Mouse (Mus musculus) activated CD4-positive, CD25-positive, alpha-beta regulatory T cell, adult 4 months (primary cell): ENCODE results near the gene Swap70. TPM values are rescaled to one million over a fixed set of nuclear protein-coding genes. Genes with fewer than 3 reads are reported as not detected.

Source experiments
- ATAC-seq: one replicate; pipeline ENCODE4 v1.8.0; 2017
- polyA plus RNA-seq, 2 experiments: library from polyadenylated mRNA; unstranded; fragments of 100-300 nt; shearing (Covaris generic); gene quantifications; one replicate each; pipeline ENCODE4 v1.2.1; 2017

Swap70 gene
- polyA plus RNA-seq, result 10 to 100 TPM; 38.4 to 43.6 TPM

DNA sequence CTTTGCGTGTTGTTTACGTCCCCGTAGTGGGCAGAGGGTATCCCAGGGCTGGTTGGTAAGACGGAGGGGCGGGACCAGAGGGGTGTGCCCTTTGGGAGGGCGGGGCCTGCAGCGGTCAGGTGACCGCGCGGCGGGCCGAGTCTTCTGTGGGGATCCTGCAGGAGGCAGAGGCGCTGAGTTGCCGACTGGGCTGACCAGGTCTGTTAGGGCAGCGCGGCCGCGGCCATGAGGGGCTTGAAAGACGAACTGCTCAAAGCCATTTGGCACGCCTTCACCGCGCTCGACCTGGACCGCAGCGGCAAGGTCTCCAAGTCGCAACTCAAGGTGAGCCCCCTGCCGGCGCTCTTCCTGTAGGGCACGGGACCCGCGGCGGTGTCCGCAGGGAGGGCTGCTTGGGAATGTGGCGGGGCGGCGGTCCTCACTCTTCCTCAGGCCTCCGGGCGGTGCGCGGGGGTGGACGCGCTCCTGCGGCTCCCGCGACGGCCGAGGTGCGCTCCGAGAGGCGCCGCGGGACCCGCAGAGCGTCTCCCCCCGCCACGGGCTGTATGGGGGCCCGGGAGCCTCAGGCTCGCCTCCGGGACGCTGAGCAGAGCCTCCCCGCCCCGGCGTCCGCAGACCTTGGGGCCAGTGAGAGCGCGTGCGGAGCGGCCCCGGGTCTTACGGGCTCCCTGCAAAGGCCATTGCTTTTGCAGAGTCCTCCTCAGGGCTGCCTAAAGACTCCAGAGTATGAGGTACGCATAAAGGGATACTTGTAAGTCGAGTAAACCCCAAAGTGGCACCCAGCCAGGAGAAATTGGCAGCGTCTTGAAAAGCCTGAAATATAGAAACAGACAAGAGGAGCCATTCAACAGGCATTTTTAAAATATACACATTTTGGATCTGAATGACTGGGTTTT, at the start of gene Swap70:
Gene Swap70 (plus strand): TSS at position 126 of the 896 bp plus-strand sequence.
- peak; percentile 92 for ATAC-seq

GRCm38 (mm10) chr7:110179208-110179607, 42.3 kb upstream of the Swap70 start:
- ATAC-seq, result no peak

GRCm38 (mm10) chr7:110180613-110181012, 40.9 kb upstream of the Swap70 start:
- no peak for ATAC-seq

DNA sequence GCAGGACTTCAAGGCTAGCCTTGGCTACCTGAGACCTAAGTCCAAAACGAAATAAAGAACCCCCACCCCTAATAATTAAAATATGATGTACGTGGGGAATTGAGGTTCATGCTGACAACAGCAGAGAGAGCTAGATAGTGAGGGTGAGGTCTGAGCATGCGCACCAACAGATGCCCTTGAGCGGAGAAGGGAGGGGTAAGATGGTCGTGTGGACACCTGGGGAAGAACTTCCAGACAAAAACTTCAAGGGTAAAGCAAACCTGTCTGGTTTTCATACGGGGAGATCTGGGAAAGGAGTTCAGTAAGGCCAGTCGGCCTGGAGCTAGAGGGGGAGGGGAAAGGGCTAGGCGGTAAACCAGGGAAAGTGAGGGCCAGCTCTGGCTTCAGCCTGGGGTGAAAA, 40.1 kb upstream of the Swap70 start:
- no peak for ATAC-seq

- no peak for ATAC-seq
These were observed 36.9 kb upstream of the Swap70 start for GRCm38 (mm10) chr7:110184608-110185007.

DNA sequence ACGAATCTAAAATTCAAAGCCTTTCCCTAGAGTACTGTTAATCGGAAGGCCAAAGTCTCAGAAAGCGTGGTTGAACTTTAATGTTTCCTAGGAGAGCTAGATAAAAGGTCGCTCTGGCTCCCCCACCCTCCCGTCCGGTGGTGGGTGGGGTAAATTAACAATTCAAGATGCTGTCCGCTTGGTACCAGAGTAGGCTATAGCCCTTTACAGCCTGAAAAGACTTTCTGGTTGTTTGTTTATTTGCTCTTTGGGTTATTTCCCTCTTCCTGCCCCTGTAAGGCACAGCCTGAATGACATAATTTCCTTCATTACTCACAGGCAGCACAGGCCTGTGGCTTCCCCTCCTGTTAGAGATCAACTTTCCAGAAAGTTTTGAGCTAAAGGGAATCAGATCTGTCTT, 31.6 kb upstream of the Swap70 start:
- peak; percentile 63 for ATAC-seq

GRCm38 (mm10) chr7:110193186-110193585, 28.3 kb upstream of the Swap70 start:
- no peak for ATAC-seq

- no peak for ATAC-seq
These were observed 24.3 kb upstream of the Swap70 start for GRCm38 (mm10) chr7:110197176-110197575.

DNA sequence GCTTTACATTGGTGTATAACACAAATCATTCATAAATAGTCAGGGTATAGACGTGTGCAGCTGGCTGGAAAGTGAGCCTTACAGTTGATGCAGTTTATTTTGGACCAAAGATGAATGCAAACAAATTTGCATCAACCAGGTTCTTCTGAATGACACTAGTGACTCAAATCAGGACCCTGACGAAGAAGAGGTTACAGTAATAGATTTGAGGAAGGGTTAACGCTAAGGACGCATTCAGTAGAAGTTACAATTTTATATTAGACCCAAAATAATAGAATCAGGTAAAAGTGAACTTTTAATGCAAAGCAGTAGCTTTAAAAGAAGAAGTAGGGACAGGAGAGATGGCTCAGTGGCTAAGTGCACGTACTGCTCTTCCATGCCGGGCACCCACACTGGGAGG, 19.6 kb upstream of the Swap70 start:
- ATAC-seq, result no peak

- no peak for ATAC-seq
These were observed 17.3 kb upstream of the Swap70 start for GRCm38 (mm10) chr7:110204208-110204607.

DNA sequence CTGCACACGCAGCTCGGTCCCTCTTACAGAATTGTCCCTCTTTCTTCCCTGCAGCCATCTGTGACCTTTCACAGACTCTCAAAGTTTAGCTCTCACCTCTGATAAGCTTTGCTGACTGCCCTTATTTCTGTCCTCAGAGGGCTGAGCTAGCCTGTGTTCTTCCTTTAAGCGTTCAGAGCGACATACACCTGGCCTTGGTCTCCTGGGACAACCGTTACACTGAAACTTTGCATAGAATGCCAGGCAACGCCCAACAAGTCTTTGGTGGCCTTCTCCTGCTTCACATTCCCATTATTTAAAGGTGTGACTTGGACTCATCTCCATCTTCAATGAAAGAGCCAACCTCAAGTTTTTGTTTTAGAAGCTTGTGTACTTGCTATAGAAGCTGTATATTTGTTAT, 13.2 kb upstream of the Swap70 start:
- ATAC-seq, result no peak

DNA sequence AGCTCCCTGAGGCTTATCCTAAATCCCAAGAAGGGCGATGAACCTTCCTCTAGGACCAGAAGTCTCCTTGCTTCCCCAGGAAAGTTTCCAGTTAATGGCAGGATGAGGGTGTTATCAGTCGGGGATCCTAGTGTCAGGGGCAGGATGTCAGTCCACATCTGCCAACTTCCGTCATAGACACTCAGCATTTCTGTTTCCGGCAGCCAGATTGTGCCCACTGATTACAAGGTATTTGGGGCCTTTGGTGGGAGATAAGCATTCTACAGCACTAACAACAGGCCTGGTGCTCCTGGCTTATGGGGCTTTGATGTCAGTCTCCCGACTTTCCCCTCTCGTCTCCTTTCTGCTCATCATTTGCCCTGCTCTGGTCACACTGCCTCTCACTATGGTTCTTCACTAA, 12.1 kb upstream of the Swap70 start:
- no peak for ATAC-seq

- ATAC-seq, result no peak
These were observed 10.5 kb upstream of the Swap70 start for GRCm38 (mm10) chr7:110211025-110211424.

DNA sequence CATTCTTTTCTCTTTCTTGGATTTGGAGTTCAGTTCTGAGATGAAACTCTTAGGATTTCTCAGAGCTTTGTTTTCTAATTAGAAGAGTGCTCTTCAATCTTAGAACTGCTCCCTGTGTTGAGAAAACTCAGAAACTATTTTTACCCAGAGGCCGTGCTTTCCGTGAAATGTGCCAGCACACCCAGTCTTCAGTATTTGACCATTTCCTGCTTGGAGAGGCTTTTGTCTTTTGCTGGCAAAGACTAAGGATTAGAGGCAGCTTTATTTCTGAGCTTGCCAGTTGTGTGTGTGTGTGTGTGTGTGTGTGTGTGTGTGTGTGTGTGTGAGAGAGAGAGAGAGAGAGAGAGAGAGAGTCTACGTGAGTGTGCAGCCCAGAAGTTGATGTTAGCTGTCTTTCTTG, 6.6 kb upstream of the Swap70 start:
- no peak for ATAC-seq

DNA sequence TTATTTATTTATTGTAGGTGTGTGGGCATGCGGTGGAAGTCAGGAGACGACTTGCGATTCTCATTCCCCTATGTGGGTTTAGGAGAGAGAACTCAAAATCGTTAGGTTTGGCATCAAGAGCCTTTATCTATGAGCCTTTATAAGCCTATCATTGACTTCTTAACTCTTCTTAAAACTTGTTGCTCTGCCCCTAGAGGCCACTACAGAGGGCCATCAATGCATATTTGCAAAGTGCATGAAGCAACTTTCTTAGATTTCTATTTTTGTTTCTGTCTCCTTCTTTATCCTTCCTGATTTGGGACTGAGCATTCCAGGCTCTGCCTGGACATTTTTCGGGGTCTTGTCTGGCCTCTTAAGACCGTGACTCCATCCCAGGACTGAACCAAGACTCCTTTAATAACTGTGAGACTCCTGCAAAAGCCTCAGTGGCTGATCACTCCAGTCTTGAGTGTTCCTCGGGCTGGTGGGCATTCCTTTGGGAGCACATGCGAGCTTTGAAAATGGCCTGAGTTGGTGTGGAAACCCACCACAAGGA, 393 bp upstream of the Swap70 start:
- peak; percentile 48 for ATAC-seq

GRCm38 (mm10) chr7:110222583-110223182, 1.2 kb downstream of the Swap70 start:
- ATAC-seq, result no peak

DNA sequence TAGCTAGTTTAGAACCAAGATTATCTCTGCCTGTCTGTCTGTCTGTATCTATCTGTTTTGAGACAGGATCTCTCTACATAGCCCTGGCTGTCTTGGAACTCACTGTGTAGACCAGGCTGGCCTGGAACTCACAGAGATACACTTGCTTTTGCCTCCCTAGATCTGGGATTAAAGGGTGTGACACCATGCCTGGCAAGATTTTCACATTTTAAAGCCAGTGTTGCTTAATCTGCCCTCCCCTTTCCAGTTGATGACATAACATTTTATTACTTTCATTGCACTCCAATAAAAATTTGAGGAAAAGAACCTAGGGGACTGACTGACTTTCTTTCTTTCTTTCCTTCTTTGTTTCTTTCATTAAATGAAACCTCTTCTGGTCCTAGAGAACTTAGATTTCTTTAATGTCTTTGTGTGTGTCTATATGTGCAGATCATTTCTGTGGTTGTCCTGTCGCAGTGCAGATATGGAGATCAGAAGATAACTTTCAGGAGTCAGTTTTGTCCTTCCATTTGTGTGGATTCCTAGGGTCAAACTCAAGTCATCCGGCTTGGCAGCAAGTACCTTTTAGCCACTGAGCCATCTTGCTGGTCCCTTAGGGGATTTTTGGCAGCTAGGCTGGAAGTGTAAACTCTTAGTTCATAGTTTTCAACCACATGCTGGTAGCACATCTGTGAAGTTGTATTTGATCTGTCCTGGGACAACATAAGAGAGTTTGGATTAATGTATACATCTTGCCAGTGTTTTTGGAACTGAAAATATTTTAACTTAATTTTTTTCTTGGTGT, 2.4 kb downstream of the Swap70 start:
- no peak for ATAC-seq

- ATAC-seq, result no peak
These were observed 5.0 kb downstream of the Swap70 start for GRCm38 (mm10) chr7:110226484-110226883.

GRCm38 (mm10) chr7:110229967-110230366, 8.5 kb downstream of the Swap70 start:
- peak; percentile 66 for ATAC-seq

GRCm38 (mm10) chr7:110231127-110231526, 9.6 kb downstream of the Swap70 start:
- peak; percentile 64 for ATAC-seq

DNA sequence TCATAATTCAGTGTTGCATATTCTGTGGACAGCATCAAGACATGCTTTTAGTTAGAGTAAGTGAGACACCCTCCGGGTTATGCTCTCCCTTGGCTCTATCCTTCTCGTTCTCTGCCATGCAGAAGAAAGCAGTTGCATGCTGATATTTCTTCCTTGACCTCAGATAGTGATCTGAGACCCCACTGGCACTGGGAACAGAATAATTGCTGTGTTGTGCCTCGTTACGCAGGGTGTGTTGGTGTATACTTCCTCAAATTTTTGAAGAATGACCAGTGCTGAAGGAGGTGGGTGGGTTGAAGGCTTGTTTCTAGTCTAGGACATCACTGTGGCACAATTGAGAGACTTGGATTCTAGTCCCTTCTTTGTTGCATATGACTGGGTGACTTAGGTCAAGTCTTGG, 14.6 kb downstream of the Swap70 start:
- ATAC-seq, result no peak

- peak; percentile 91 for ATAC-seq
These were observed 15.9 kb downstream of the Swap70 start for GRCm38 (mm10) chr7:110237451-110237836.

- ATAC-seq, result no peak
These were observed 16.4 kb downstream of the Swap70 start for GRCm38 (mm10) chr7:110237837-110238451.
